Mouse (Mus musculus): ENCODE results near the gene Car3. TPM values are rescaled to one million over a fixed set of nuclear protein-coding genes. Genes with fewer than 3 reads are reported as not detected.

Car3 gene
- polyA plus RNA-seq (2012; rRNA removed), result 2.6 and 6.5 TPM in 2 replicates

GRCm38 (mm10) chr3:14863022-14863711 lies at the start of gene Car3:
TSS of gene Car3 (plus strand) at chr3:14863512.

DNA sequence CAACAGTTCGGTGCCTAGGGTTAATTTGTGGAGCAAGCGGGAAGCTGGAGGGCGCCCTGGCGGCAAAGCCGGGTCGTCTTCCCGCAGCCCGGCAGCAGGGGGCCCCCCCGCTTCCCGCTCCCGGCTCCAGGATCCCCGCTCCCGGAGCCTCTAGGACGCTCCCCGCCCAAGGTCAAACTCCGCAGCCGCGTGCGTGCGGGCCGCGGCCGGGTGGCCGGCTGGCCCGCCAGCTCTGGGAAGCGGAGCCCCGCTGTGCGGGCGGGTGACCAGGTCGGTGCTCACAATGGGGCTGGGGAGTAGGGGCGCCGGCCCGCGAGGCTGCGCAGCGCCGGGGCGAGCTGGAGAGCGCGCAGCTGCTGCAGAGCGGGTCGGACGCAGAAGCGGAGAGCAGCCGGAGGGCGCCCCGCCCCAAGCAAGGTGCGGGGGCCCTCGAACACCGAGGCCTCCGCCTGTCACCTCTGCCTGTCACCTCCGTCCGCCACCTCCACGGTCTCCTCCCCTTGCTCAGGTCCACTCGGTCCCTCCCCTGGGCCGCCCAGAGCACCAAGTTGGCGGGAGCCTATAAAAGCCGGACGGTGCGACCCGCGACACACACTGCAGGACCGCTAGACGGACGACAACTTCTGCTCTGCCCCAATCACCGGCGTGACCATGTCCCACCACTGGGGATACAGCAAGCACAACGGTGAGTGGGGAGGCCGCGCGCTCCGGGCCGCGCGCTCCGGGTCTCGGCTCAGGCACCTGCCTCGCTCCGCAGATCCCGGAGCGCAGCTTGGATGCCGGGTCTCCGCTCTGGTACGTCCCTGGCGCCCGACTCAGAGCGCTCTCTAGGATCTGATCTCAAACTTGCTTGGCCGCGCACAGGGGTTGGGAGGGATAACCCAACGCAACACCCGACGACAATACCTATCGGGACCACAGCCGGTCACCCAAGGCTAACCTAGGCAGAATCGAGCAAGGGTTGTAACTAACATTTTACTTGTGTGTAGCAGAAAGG lies 23.1 kb downstream of the Car3 start, which contains the start of gene Car2:
TSS of gene Car2 (plus strand) at position 172 of the 997 bp plus-strand sequence.

Other genes starting within 250 kb of the Car3 start
- gene Car13, start 221.8 kb upstream of the Car3 start, polyA plus RNA-seq (2012; rRNA removed), result 1.5 and 4.0 TPM in 2 replicates
- 0.67 and 1.6 TPM in 2 replicates for gene Car1, start 55.1 kb upstream of the Car3 start, polyA plus RNA-seq (2012; rRNA removed)
- 84.9 and 133 TPM in 2 replicates for gene Car2, start 22.8 kb downstream of the Car3 start, polyA plus RNA-seq (2012; rRNA removed)